Mouse (Mus musculus) embryonic facial prominence, embryonic 10.5 days (tissue): ENCODE measurements around the gene Tnfsf8. TPM values are rescaled to one million over a fixed set of nuclear protein-coding genes. Genes with fewer than 3 reads are reported as not detected.

ENCODE experiments used
- DNase-seq: peaks from one replicate; pipeline ENCODE4 v3.0.0-alpha.2; 2017; ENCODE audit warnings: low spot score
- H3K27ac ChIP-seq: fragments of 300-500 bp; sonication (generic); replicated peaks from 2 replicates; pipeline ENCODE4 v1.5.1; 2016; ENCODE audit warnings: mild to moderate bottlenecking
- H3K27me3 ChIP-seq: fragments of 300-500 bp; sonication (generic); replicated peaks from 2 replicates; pipeline ENCODE4 v1.6.1; 2016; ENCODE audit warnings: low read depth, mild to moderate bottlenecking; ENCODE audit not compliant: poor library complexity, severe bottlenecking
- H3K36me3 ChIP-seq: fragments of 300-500 bp; sonication (generic); replicated peaks from 2 replicates; pipeline ENCODE4 v1.6.1; 2016; ENCODE audit warnings: mild to moderate bottlenecking, moderate library complexity
- H3K4me1 ChIP-seq: fragments of 300-500 bp; sonication (generic); 2 replicates; pipeline ENCODE4 v1.6.1; 2016
- H3K4me3 ChIP-seq: fragments of 300-500 bp; sonication (generic); 2 replicates; pipeline ENCODE4 v1.5.1; 2016; ENCODE audit warnings: mild to moderate bottlenecking, moderate library complexity
- H3K9me3 ChIP-seq: fragments of 300-500 bp; sonication (generic); 2 replicates; pipeline ENCODE4 v1.6.1; 2016; ENCODE audit warnings: mild to moderate bottlenecking
- WGBS: fragments of 180-500 bp; shearing (Covaris S2); methylation state at CpG from one replicate; pipeline ENCODE4 v1.1.7; 2016; 5-methylcytosine and 5-hydroxymethylcytosine counted together
- polyA plus RNA-seq: library from polyadenylated mRNA; unstranded; fragments of >200 nt; fragmentation: Nextera tagmentation; extraction: Ambion mirVana; gene quantifications from 2 replicates; pipeline ENCODE4 v1.2.1, GENCODE M21; 2016

The Tnfsf8 gene
- not detected in 2 replicates for polyA plus RNA-seq

- no peak for DNase-seq
- no peaks in the 10 kb centered on the region for H3K36me3 ChIP-seq
- H3K27ac ChIP-seq, result no peak within 1 kb of the TSS
- H3K4me3 ChIP-seq, result no peak within 1 kb of the TSS
- 85% methylated on average over 19 of the region's 19 CpGs for WGBS
- 0 out of 2 replicates have a peak, but pooled peaks cover 5% of the 10 kb centered on the region for H3K4me1 ChIP-seq
- no peaks in the 10 kb centered on the region for H3K9me3 ChIP-seq
- no peaks in the 10 kb centered on the region for H3K27me3 ChIP-seq
Measured at GRCm38 (mm10) chr4:63860688-63861540, at the start of gene Tnfsf8. Gene Tnfsf8 (minus strand): TSS chr4:63861347.

GRCm38 (mm10) chr4:63908511-63908910 is 47.4 kb upstream of the Tnfsf8 start:
- DNase-seq, result no peak
- Histone ChIP-seq H3K9me3 (no peaks in the 10 kb centered on the region), H3K27ac (no peak overlapping the region), H3K27me3 (no peaks in the 10 kb centered on the region), H3K4me3 (no peak overlapping the region), H3K36me3 (no peaks in the 10 kb centered on the region), H3K4me1 (no peaks in the 10 kb centered on the region)
- WGBS, result 97% methylated on average over 1 of the region's 1 CpGs

- Histone ChIP-seq H3K36me3 (no peaks in the 10 kb centered on the region), H3K4me3 (no peak overlapping the region), H3K4me1 (no peaks in the 10 kb centered on the region), H3K27ac (no peak overlapping the region), H3K9me3 (no peaks in the 10 kb centered on the region), H3K27me3 (no peaks in the 10 kb centered on the region)
- DNase-seq, result no peak
Measured at GRCm38 (mm10) chr4:63907473-63907872, 46.3 kb upstream of the Tnfsf8 start.

DNA sequence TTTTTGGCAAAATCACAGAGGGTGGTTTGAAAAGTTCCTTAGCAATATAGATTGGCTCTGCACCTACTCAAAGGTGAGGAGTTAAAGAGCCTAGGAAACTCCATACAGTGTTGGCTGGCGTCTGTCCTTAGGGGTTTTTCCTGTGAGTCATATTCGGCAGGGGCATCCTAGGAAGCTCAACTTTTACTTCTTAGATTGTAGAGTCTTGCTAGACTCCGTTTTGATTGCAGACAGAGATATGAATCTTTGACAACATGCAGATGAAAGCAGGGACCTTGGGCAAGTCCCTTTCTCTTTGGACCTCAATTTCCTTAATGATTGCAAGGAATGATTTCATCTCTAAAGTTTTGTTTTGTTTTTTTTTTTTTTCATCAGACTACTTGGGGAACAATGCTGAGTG is 44.9 kb upstream of the Tnfsf8 start:
- Histone ChIP-seq H3K27me3 (no peaks in the 10 kb centered on the region), H3K36me3 (no peaks in the 10 kb centered on the region), H3K4me3 (no peak overlapping the region), H3K27ac (no peak overlapping the region), H3K9me3 (no peaks in the 10 kb centered on the region), H3K4me1 (no peaks in the 10 kb centered on the region)
- DNase-seq, result no peak
- 71% methylated on average over 3 of the region's 3 CpGs for WGBS

DNA sequence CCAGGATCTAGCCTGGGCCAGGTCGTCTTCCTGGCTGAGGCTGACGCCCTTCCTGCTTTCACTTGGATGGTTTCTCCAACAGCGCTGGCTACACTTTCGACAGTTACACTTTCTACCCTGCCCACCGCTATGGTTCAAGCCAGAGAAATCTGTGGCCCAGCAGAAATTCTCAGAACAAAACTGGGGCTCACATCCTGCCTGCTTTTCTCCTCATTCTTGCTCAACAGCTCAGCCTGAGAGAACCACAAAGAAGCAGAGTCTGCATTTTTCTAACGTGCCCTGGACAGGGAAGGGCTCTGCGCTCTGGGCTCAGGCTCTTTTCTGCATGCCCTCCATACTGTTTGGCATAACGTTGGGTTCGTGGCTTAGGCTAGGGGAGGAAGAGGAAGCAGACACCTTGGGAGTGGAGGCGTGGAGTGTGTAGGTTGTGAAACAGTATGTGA is 38.0 kb upstream of the Tnfsf8 start:
- no peak for DNase-seq
- Histone ChIP-seq H3K4me1 (no peaks in the 10 kb centered on the region), H3K36me3 (no peaks in the 10 kb centered on the region), H3K9me3 (no peaks in the 10 kb centered on the region), H3K27me3 (no peaks in the 10 kb centered on the region), H3K27ac (no peak overlapping the region), H3K4me3 (no peak overlapping the region)
- WGBS, result 88% methylated on average over 10 of the region's 10 CpGs

- Histone ChIP-seq H3K4me3 (no peak overlapping the region), H3K27ac (no peak overlapping the region), H3K9me3 (no peaks in the 10 kb centered on the region), H3K36me3 (no peaks in the 10 kb centered on the region), H3K27me3 (no peaks in the 10 kb centered on the region), H3K4me1 (no peaks in the 10 kb centered on the region)
- no peak for DNase-seq
Measured at GRCm38 (mm10) chr4:63897152-63897551, 36.0 kb upstream of the Tnfsf8 start.

GRCm38 (mm10) chr4:63886156-63886555 is 25.0 kb upstream of the Tnfsf8 start:
- Histone ChIP-seq H3K27ac (no peak overlapping the region), H3K4me3 (no peak overlapping the region), H3K4me1 (no peaks in the 10 kb centered on the region), H3K36me3 (no peaks in the 10 kb centered on the region), H3K27me3 (no peaks in the 10 kb centered on the region), H3K9me3 (no peaks in the 10 kb centered on the region)
- 77% methylated on average over 2 of the region's 2 CpGs for WGBS
- no peak for DNase-seq

DNA sequence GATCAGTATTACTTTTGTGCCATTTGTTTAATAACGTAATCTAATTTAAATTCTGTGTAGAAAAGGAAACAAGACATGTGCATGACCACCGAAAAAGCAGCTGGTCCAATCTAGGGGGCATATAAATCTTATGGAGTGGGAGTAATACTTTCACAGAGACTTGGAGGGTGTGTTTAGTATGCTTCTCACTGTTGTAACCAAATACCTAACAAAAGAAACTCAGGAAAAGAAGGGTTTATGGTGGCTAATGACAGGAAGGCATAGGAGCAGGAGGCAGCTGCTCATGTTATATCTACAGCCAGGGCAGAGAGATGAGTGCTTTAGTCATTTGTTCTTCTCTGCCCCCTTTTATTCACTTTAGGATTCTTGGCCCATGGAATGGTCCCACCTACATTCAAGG is 15.6 kb upstream of the Tnfsf8 start:
- DNase-seq, result no peak
- no peaks in the 10 kb centered on the region for H3K9me3 ChIP-seq
- no peaks in the 10 kb centered on the region for H3K4me1 ChIP-seq
- WGBS, result 92% methylated on average over 2 of the region's 2 CpGs
- no peak overlapping the region for H3K27ac ChIP-seq
- no peaks in the 10 kb centered on the region for H3K36me3 ChIP-seq
- H3K27me3 ChIP-seq, result no peaks in the 10 kb centered on the region
- no peak overlapping the region for H3K4me3 ChIP-seq

DNA sequence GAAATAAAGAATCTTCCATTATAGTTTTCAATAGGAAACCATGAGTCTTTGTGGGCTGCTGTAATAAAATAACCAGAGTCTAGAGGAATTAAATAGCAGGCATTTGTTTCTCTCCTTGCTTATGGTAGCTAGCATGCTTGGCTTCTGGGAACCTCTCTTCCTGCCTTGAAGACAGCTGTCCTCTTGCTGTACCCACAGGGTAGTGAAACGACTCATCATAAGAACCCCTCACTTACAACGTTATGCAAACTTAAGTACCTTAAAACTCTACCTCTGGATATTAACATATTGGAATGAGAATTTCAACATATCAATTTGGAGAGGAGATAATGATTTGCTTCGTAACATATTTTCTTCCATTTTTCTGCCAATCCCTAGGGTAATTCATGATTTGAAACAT is 14.3 kb upstream of the Tnfsf8 start:
- Histone ChIP-seq H3K27ac (no peak overlapping the region), H3K4me3 (no peak overlapping the region), H3K36me3 (no peaks in the 10 kb centered on the region), H3K9me3 (no peaks in the 10 kb centered on the region), H3K27me3 (no peaks in the 10 kb centered on the region), H3K4me1 (no peaks in the 10 kb centered on the region)
- DNase-seq, result no peak
- 91% methylated on average over 3 of the region's 3 CpGs for WGBS

DNA sequence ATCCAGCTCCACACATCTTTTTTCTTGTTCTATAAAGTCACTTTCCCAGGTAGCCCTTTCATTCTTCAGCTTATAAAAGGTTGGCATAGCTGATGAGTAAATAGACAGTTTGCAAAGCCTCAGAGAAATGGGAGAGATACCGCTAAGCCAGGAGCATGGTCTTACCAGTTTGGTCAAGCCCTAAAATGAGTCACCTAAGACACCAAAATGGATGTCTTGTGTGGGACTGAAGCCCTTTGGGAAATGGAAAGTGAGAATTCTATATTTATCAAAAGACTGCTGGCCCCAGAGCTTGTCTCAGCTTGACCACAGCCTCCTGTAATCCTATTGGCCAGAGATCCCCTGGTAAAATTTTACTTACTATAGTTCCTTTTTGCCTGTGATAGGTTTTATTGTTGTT is 9.5 kb upstream of the Tnfsf8 start:
- no peak overlapping the region for H3K27ac ChIP-seq

DNA sequence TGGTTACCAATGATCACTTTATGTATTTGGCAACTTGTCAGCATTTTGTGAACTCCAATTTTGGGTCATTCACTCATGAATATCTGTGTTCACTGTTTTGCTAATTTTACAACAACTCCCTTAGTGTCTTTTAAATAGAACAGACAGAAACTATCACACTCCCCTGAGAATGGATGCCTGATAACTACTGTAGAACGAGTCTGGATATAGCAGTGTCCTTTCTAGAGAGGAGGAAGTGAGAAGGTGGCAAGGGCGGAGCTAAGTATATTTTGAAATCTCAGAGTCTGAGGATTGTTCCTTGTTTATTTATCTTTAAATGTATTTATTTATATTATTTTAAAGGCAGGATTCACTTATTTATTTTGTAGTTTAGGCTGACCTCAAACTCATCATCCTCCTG is 7.6 kb upstream of the Tnfsf8 start:
- no peak for DNase-seq
- no peak overlapping the region for H3K4me3 ChIP-seq
- no peaks in the 10 kb centered on the region for H3K9me3 ChIP-seq
- no peaks in the 10 kb centered on the region for H3K4me1 ChIP-seq
- no peak overlapping the region for H3K27ac ChIP-seq
- WGBS, result 68% methylated on average over 2 of the region's 2 CpGs
- H3K36me3 ChIP-seq, result no peaks in the 10 kb centered on the region
- H3K27me3 ChIP-seq, result no peaks in the 10 kb centered on the region

More for the DNA sequence above, 9.5 kb upstream of the Tnfsf8 start:
- H3K4me1 ChIP-seq, result no peaks in the 10 kb centered on the region
- 94% methylated on average over 1 of the region's 1 CpGs for WGBS
- no peak overlapping the region for H3K4me3 ChIP-seq
- no peak for DNase-seq
- H3K27me3 ChIP-seq, result no peaks in the 10 kb centered on the region
- H3K9me3 ChIP-seq, result no peaks in the 10 kb centered on the region
- no peaks in the 10 kb centered on the region for H3K36me3 ChIP-seq

DNA sequence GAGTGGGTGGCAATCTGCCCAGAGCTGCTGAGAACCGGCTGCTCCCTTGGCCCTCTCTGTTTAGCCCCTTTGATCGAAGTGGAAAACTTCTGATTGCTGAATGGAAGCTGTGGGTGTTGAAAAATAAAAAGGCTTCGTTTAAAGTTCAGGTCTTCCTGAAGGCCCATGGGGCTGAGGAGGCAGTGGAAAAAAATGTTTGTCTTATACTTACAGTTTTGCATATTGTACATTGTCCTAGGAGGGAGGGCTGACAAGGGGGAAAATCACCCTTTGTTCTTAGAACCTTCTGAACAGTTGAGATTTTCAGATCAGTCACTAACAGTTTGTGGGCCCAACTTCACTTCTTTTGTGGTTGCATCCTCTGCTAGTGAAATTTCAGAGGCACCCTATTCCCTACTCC is 1.8 kb upstream of the Tnfsf8 start:
- no peak overlapping the region for H3K4me3 ChIP-seq
- H3K4me1 ChIP-seq, result 0 out of 2 replicates have a peak, but pooled peaks cover 5% of the 10 kb centered on the region
- no peaks in the 10 kb centered on the region for H3K36me3 ChIP-seq
- no peaks in the 10 kb centered on the region for H3K9me3 ChIP-seq
- 79% methylated on average over 3 of the region's 3 CpGs for WGBS
- H3K27me3 ChIP-seq, result no peaks in the 10 kb centered on the region
- no peak for DNase-seq
- no peak overlapping the region for H3K27ac ChIP-seq

DNA sequence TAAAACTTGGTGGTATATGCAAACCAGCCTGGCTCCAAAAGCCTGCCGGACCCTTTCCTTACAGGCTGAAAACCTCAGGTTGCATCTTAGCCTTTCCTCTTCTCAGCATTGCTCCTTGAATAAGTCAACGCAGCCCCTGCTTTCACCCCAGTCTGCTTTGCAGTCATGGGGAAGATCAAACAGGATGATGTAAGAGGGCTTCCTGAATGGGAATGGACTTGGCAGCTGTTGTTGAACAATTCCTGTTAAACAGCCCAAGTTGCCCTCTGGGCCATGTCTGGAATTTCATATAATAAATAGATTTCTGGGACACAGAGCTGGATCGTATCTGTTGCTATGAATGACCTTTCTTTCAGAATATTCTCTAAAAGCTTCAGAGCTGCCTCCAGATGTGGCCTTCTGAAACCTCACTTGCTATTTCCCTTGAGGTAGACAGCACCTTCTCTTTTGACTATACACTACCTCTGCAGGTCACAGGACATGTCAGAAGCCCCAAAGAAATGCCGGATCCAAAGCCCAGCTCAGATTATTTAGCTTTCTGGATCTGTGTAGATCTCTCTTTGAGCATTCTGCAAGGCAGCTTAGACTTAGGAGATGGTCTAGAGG is 1.0 kb upstream of the Tnfsf8 start:
- Histone ChIP-seq H3K36me3 (no peaks in the 10 kb centered on the region), H3K4me1 (0 out of 2 replicates have a peak, but pooled peaks cover 5% of the 10 kb centered on the region), H3K9me3 (no peaks in the 10 kb centered on the region), H3K27ac (no peak overlapping the region), H3K27me3 (no peaks in the 10 kb centered on the region), H3K4me3 (no peak overlapping the region)
- no peak for DNase-seq
- 83% methylated on average over 4 of the region's 4 CpGs for whole genome bisulfite sequencing
